Mouse (Mus musculus): ENCODE measurements around the gene Rsbn1l. TPM values are rescaled to one million over a fixed set of nuclear protein-coding genes. Genes with fewer than 3 reads are reported as not detected.

Rsbn1l gene
- total and polyA plus RNA-seq, 3 experiments, result 8.1 to 20.2 (median 17.0) TPM

GRCm38 (mm10) chr5:20864216-20864969, 91.8 kb downstream of the Rsbn1l start:
- Histone ChIP-seq H3K9ac (ENCODE audit: insufficient read depth, low read depth) (peak overlapping the region; percentile 65), H3K27ac (ENCODE audit: insufficient read depth, low read depth) (peak overlapping the region; percentile 6; the same call in 1 of the 2 replicates), H3K36me3 (replicated peaks in 1 of 2; ENCODE audit: control insufficient read depth in 1 of 2, insufficient read depth in 1 of 2, low read length in 1 of 2) (peaks cover 0 to 6% of the 10 kb centered on the region in 2 experiments), H3K4me1 (ENCODE audit: control insufficient read depth in 1 of 2, insufficient read depth in 2 of 2) (peaks cover 2 to 66% of the 10 kb centered on the region in 2 experiments; a peak in 3 of 4 replicates), H3K4me3 (replicated peaks in 1 of 3; ENCODE audit: low read depth in 2 of 3, low read length in 2 of 3, poor library complexity in 1 of 3) (no peak overlapping the region), H3K79me2 (replicated peaks; ENCODE audit: control insufficient read depth, extremely low read depth, insufficient read depth, poor library complexity, severe bottlenecking) (peaks cover 18% of the 10 kb centered on the region), H3K4me2 (ENCODE audit: insufficient read depth, low read depth, poor library complexity, severe bottlenecking) (peak overlapping the region; percentile 87), H3K27me3 (replicated peaks) (no peaks in the 10 kb centered on the region), H3K9me3 (replicated peaks; ENCODE audit: low read length) (no peaks in the 10 kb centered on the region)
- peak; percentile 45 for DNase-seq (ENCODE audit: extremely low read depth)
- dilution Hi-C loops (cut with MboI; ENCODE audit: extremely low pct_ligation_motif_present, extremely low pct_unique_long_range_greater_than_20kb, low sequenced_read_pairs) (no loop called here), in situ Hi-C loops (cut with MboI; ENCODE audit: low pct_ligation_motif_present, low pct_unique_long_range_greater_than_20kb, low sequenced_read_pairs) (no loop called here)
- TF ChIP-seq USF2 (conservative IDR thresholded peaks at IDR 0.05; ENCODE audit: low read depth, low read length) (no peak), CHD2 (IDR thresholded peaks at IDR 0.05; ENCODE audit: low read length) (no peak), POLR2AphosphoS2 (IDR thresholded peaks at IDR 0.05; ENCODE audit: low read depth, low read length) (no peak), KAT2A (IDR thresholded peaks at IDR 0.05; ENCODE audit: insufficient replicate concordance, low read length) (no peak), IRF4 (IDR thresholded peaks at IDR 0.05; ENCODE audit: low read depth, low read length) (peak; percentile 22; the same call in 1 of the 2 replicates), BHLHE40 (IDR thresholded peaks at IDR 0.05; ENCODE audit: low read depth, low read length) (no peak), CTCF (conservative IDR thresholded peaks at IDR 0.05 in 1 of 2, IDR thresholded peaks at IDR 0.05 in 1 of 2; ENCODE audit: low read depth in 2 of 2, low read length in 2 of 2) (no peak), NRF1 (IDR thresholded peaks at IDR 0.05; ENCODE audit: low read depth, low read length) (no peak), ETS1 (conservative IDR thresholded peaks at IDR 0.05; ENCODE audit: low read depth, low read length) (no peak), EP300 (IDR thresholded peaks at IDR 0.05; ENCODE audit: low read length) (0 out of 2 replicates have a peak, but pooled peaks have one; percentile 7), NELFE (IDR thresholded peaks at IDR 0.05; ENCODE audit: low read depth, low read length) (no peak), MAZ (IDR thresholded peaks at IDR 0.05; ENCODE audit: low read depth, low read length) (no peak), USF1 (IDR thresholded peaks at IDR 0.05; ENCODE audit: low read depth, low read length) (no peak), GABPA (IDR thresholded peaks at IDR 0.05; ENCODE audit: insufficient replicate concordance, low read depth, low read length) (no peak), ZKSCAN1 (IDR thresholded peaks at IDR 0.05; ENCODE audit: borderline replicate concordance, low read depth, low read length) (no peak), MAFK (IDR thresholded peaks at IDR 0.05; ENCODE audit: insufficient replicate concordance, low read length) (no peak), PAX5 (IDR thresholded peaks at IDR 0.05; ENCODE audit: low read length) (no peak), MXI1 (IDR thresholded peaks at IDR 0.05; ENCODE audit: low read depth, low read length) (no peak), JUN (IDR thresholded peaks at IDR 0.05; ENCODE audit: insufficient read depth, low read depth, low read length) (no peak), UBTF (IDR thresholded peaks at IDR 0.05; ENCODE audit: low read depth, low read length) (no peak), MEF2A (IDR thresholded peaks at IDR 0.05; ENCODE audit: borderline replicate concordance, low read depth, low read length) (no peak), ZC3H11A (IDR thresholded peaks at IDR 0.05; ENCODE audit: low read depth, low read length) (no peak), TCF12 (IDR thresholded peaks at IDR 0.05; ENCODE audit: low read depth, low read length) (no peak), RAD21 (IDR thresholded peaks at IDR 0.05; ENCODE audit: low read depth, low read length) (no peak), SMC3 (IDR thresholded peaks at IDR 0.05; ENCODE audit: low read depth, low read length) (no peak), ELF1 (IDR thresholded peaks at IDR 0.05; ENCODE audit: low read depth, low read length) (peak; percentile 36; the same call in 1 of the 2 replicates)

Data from CH12.LX (cell line).